Mouse (Mus musculus) ES-Bruce4 (cell line): ENCODE data around the gene Arid5b. TPM values are rescaled to one million over a fixed set of nuclear protein-coding genes. Genes with fewer than 3 reads are reported as not detected.

Experiments
- H3K27ac ChIP-seq: 2 replicates; pipeline ENCODE4 v1.5.1; 2012; ENCODE audit warnings: low read length, inconsistent platforms; ENCODE audit not compliant: insufficient read depth
- H3K27me3 ChIP-seq: 2 replicates; pipeline ENCODE4 v1.6.1; 2012; ENCODE audit warnings: mild to moderate bottlenecking, low read length, inconsistent platforms; ENCODE audit not compliant: control insufficient read depth, poor library complexity, insufficient read depth, severe bottlenecking
- H3K36me3 ChIP-seq: 2 replicates; pipeline ENCODE4 v1.6.1; 2012; ENCODE audit warnings: inconsistent platforms, mild to moderate bottlenecking, low read length, moderate library complexity; ENCODE audit not compliant: control insufficient read depth, poor library complexity, insufficient read depth, severe bottlenecking
- H3K4me1 ChIP-seq: one replicate; pipeline ENCODE4 v1.8.1; 2011; ENCODE audit warnings: low read length; ENCODE audit not compliant: control insufficient read depth, insufficient read depth
- H3K4me3 ChIP-seq: 2 replicates; pipeline ENCODE4 v1.5.1; 2011; ENCODE audit warnings: low read depth, mild to moderate bottlenecking, low read length
- H3K9ac ChIP-seq: 2 replicates; pipeline ENCODE4 v1.6.1; 2012; ENCODE audit warnings: low read depth, mild to moderate bottlenecking, inconsistent platforms; ENCODE audit not compliant: poor library complexity, severe bottlenecking
- H3K9me3 ChIP-seq: replicated peaks from 2 replicates; pipeline ENCODE4 v1.6.1; 2012; ENCODE audit warnings: mild to moderate bottlenecking, low read length, inconsistent platforms; ENCODE audit not compliant: control insufficient read depth, poor library complexity, insufficient read depth, severe bottlenecking
- CTCF ChIP-seq: IDR thresholded peaks from one replicate; pipeline ENCODE4 v1.8.1; 2011; ENCODE audit warnings: low read depth, low read length
- EP300 ChIP-seq: IDR thresholded peaks from 2 replicates; pipeline ENCODE4 v1.6.1; 2011; ENCODE audit warnings: low read depth, low read length; ENCODE audit not compliant: insufficient read depth
- POLR2A ChIP-seq: IDR thresholded peaks from one replicate; pipeline ENCODE4 v1.8.1; 2011; ENCODE audit warnings: low read length; ENCODE audit not compliant: insufficient read depth
- polyA plus RNA-seq: library from polyadenylated mRNA; stranded (reverse); fragments of >200 nt; gene quantifications from 2 replicates; pipeline ENCODE4 v1.2.4, GENCODE M21; 2011; ENCODE audit warnings: low read depth; ENCODE audit not compliant: missing spikeins, insufficient read depth, insufficient read length

Gene Arid5b
- polyA plus RNA-seq, 1 experiment = 48.3 TPM

GRCm38 (mm10) chr10:68138123-68138522 is 140.4 kb downstream of the Arid5b start:
- H3K4me1 ChIP-seq = peaks cover 5% of the 10 kb centered on the region
- no peaks in the 10 kb centered on the region for H3K27me3 ChIP-seq
- H3K9me3 ChIP-seq = no peaks in the 10 kb centered on the region
- peak overlapping the region; percentile 95 for H3K27ac ChIP-seq
- H3K9ac ChIP-seq = peak overlapping the region; percentile 43
- TF ChIP-seq CTCF (no peak), EP300 (no peak), POLR2A (no peak)
- peaks cover 17% of the 10 kb centered on the region for H3K36me3 ChIP-seq
- no peak overlapping the region for H3K4me3 ChIP-seq

DNA sequence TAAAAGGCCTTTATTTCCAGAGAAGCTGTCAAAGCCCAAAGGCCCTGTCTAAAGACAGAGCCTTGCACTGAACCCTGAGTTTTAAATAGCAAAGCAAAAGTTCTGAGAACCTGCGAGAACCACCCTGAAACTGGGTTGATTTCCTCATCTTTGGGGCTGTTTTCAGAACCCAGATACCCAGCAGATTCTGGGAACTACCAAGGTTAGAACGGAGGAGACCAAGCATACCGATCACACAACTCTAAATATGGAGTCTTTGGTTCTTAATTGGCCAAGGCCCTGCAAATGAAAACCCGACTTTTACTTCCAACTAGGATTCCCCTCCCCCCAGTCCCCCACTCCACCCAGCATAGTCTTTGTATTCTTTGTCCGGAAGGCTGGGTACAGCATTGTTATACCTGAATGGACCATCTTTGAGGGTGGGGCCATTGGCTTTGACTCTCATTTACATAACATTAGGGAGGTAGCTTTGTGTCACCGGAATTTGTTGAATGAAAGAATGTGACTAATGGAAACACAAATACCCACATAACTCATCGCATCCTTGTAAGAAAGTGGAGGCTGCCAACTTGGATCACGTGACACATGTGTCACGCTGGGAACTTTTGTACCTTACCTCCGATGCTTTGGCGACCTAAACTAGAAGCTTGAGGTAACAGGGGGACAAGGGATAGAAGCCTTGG is 141.2 kb downstream of the Arid5b start:
- Histone ChIP-seq H3K9me3 (no peaks in the 10 kb centered on the region), H3K27ac (peak overlapping the region; percentile 98), H3K9ac (peak overlapping the region; percentile 87), H3K36me3 (peaks cover 25% of the 10 kb centered on the region), H3K4me1 (peaks cover 6% of the 10 kb centered on the region), H3K27me3 (no peaks in the 10 kb centered on the region), H3K4me3 (peak overlapping the region; percentile 82)
- TF ChIP-seq EP300 = peak; percentile 54
- TF ChIP-seq CTCF = no peak

DNA sequence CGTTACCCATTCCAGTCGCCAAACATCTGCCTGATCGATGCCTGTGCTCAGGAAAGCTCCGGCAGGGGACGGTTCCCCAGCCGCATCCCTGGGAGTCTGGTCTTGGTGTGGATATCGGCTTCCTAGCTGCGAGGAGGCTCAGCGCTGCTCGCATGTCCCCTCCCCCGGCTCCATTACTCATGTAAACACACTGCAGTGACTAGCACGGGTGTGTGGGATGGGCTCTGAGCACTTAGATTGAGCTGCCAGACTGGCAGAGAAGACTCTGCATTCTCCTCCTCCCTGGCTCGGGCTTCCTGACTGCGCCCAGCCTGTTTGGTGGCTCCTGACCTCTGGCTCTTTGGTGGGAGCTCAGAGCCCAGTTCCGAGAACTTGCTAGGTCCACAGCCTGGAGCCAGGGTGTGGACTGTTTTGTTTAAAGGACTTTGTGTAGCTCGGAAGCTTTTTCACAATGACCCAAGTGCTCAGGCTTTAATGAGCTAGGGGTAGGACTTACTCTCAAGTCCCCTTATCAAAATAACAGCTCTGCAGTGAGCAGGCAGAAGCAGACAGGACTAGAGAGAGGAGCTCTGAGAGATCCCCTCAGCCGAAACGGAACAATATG is 142.0 kb downstream of the Arid5b start:
- peak overlapping the region; percentile 82 for H3K4me3 ChIP-seq
- no peaks in the 10 kb centered on the region for H3K27me3 ChIP-seq
- H3K36me3 ChIP-seq = peaks cover 32% of the 10 kb centered on the region
- no peak for TF ChIP-seq CTCF
- peak; percentile 99 for TF ChIP-seq EP300
- no peak for TF ChIP-seq POLR2A
- no peaks in the 10 kb centered on the region for H3K9me3 ChIP-seq
- peak overlapping the region; percentile 98 for H3K27ac ChIP-seq
- H3K4me1 ChIP-seq = peaks cover 6% of the 10 kb centered on the region
- H3K9ac ChIP-seq = peak overlapping the region; percentile 87

GRCm38 (mm10) chr10:68136051-68136450 is 142.5 kb downstream of the Arid5b start:
- Histone ChIP-seq H3K27me3 (no peaks in the 10 kb centered on the region), H3K27ac (peak overlapping the region; percentile 98), H3K4me1 (peaks cover 7% of the 10 kb centered on the region), H3K9ac (peak overlapping the region; percentile 87), H3K36me3 (peaks cover 37% of the 10 kb centered on the region), H3K4me3 (peak overlapping the region; percentile 82), H3K9me3 (no peaks in the 10 kb centered on the region)
- TF ChIP-seq EP300 = no peak
- no peak for TF ChIP-seq CTCF
- no peak for TF ChIP-seq POLR2A

- Histone ChIP-seq H3K27me3 (no peaks in the 10 kb centered on the region), H3K9ac (peak overlapping the region; percentile 87), H3K27ac (peak overlapping the region; percentile 98), H3K9me3 (no peaks in the 10 kb centered on the region), H3K36me3 (peaks cover 43% of the 10 kb centered on the region), H3K4me1 (peaks cover 7% of the 10 kb centered on the region), H3K4me3 (peak overlapping the region; percentile 82)
- TF ChIP-seq POLR2A = no peak
- TF ChIP-seq CTCF = no peak
- TF ChIP-seq EP300 = no peak
These were observed 143.1 kb downstream of the Arid5b start for GRCm38 (mm10) chr10:68135416-68135815.

GRCm38 (mm10) chr10:68134549-68134948 is 144.0 kb downstream of the Arid5b start:
- TF ChIP-seq EP300 (no peak), POLR2A (no peak), CTCF (no peak)
- peak overlapping the region; percentile 82 for H3K4me3 ChIP-seq
- H3K27me3 ChIP-seq = no peaks in the 10 kb centered on the region

More at GRCm38 (mm10) chr10:68134549-68134948, 144.0 kb downstream of the Arid5b start:
- Histone ChIP-seq H3K36me3 (peaks cover 51% of the 10 kb centered on the region), H3K27ac (peak overlapping the region; percentile 72), H3K4me1 (peaks cover 9% of the 10 kb centered on the region), H3K9ac (peak overlapping the region; percentile 87), H3K9me3 (no peaks in the 10 kb centered on the region)
